8 mouse cellular contexts compared by ENCODE assay signal in the genomic region with DNA sequence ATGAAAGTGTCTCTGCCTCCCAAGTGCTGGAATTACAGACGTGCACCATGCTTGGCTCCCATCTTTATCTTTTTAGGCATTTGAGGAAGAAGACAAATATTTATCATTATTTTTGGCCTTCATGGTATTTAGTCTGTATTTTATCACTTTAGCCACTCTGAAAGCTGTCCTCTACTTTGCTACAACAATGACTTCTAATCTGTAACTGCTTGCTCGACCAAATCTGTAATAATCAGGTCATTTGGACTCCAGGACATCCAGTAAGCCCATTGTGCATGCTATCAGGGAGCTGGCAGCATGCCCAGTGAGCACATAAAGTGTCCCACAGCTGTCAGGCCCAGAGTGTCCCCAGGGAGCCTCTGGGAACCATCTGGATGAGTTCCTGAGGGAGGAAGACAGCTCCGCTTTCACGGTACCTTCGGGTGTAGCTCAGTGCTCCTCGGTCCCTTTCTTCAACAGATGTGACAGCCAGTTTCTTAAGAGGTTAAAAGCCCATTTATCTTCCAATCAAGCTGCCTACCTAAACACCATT.
DNase-seq lines count a peak whose midpoint lies in the region; ATAC-seq lines count a peak whose summit lies in the region.

No protein-coding gene starts in this region.

- peak; percentile 62 for DNase-seq in forebrain, embryonic 14.5 days (ENCODE audit: low spot score)
- peak; percentile 87 for DNase-seq in MN1 (ENCODE audit: low spot score)
- DNase-seq in hindbrain, embryonic 11.5 days (ENCODE audit: low spot score), result peak; percentile 59
- no peak for DNase-seq in forebrain, embryonic 11.5 days (ENCODE audit: low spot score)

- H3K9me3 ChIP-seq in forebrain, embryonic 14.5 days (replicated peaks; ENCODE audit: control insufficient read depth, low read length), result no peaks in the 10 kb centered on the region
- no peaks in the 10 kb centered on the region for H3K9me3 ChIP-seq in forebrain, embryonic 13.5 days (replicated peaks)
- no peaks in the 10 kb centered on the region for H3K9me3 ChIP-seq in embryonic facial prominence, embryonic 15.5 days (replicated peaks)
- no peaks in the 10 kb centered on the region for H3K9me3 ChIP-seq in hindbrain, embryonic 11.5 days (ENCODE audit: control insufficient read depth, low read length)
- H3K9me3 ChIP-seq in lung, embryonic 16.5 days (ENCODE audit: control insufficient read depth, low read length), result no peaks in the 10 kb centered on the region
- H3K9me3 ChIP-seq in forebrain, embryonic 15.5 days, result no peaks in the 10 kb centered on the region
- no peaks in the 10 kb centered on the region for H3K9me3 ChIP-seq in forebrain, embryonic 11.5 days (ENCODE audit: control insufficient read depth, low read length)

- H3K4me3 ChIP-seq in forebrain, embryonic 14.5 days (ENCODE audit: low read depth, low read length), result no peak overlapping the region
- no peak overlapping the region for H3K4me3 ChIP-seq in forebrain, embryonic 13.5 days
- no peak overlapping the region for H3K4me3 ChIP-seq in embryonic facial prominence, embryonic 15.5 days (replicated peaks)
- no peak overlapping the region for H3K4me3 ChIP-seq in hindbrain, embryonic 11.5 days (ENCODE audit: low read depth, low read length)
- H3K4me3 ChIP-seq in lung, embryonic 16.5 days (ENCODE audit: low read length), result no peak overlapping the region
- H3K4me3 ChIP-seq in forebrain, embryonic 15.5 days, result no peak overlapping the region
- no peak overlapping the region for H3K4me3 ChIP-seq in forebrain, embryonic 11.5 days (ENCODE audit: low read depth, low read length)

- peaks cover 5% of the 10 kb centered on the region for H3K4me1 ChIP-seq in forebrain, embryonic 14.5 days (ENCODE audit: control insufficient read depth, insufficient read depth, low read length)
- H3K4me1 ChIP-seq in forebrain, embryonic 13.5 days, result peaks cover 24% of the 10 kb centered on the region
- no peaks in the 10 kb centered on the region for H3K4me1 ChIP-seq in embryonic facial prominence, embryonic 15.5 days
- 0 out of 2 replicates have a peak, but pooled peaks cover 2% of the 10 kb centered on the region for H3K4me1 ChIP-seq in hindbrain, embryonic 11.5 days (replicated peaks; ENCODE audit: control insufficient read depth, insufficient read depth, low read length)
- H3K4me1 ChIP-seq in lung, embryonic 16.5 days (replicated peaks; ENCODE audit: control insufficient read depth, insufficient read depth, low read length), result 0 out of 2 replicates have a peak, but pooled peaks cover 4% of the 10 kb centered on the region
- H3K4me1 ChIP-seq in forebrain, embryonic 15.5 days, result peaks cover 6% of the 10 kb centered on the region
- no peaks in the 10 kb centered on the region for H3K4me1 ChIP-seq in forebrain, embryonic 11.5 days (replicated peaks; ENCODE audit: control insufficient read depth, insufficient read depth, low read length)

- no peak overlapping the region for H3K4me2 ChIP-seq in forebrain, embryonic 14.5 days (ENCODE audit: low read length)
- H3K4me2 ChIP-seq in forebrain, embryonic 13.5 days, result no peak overlapping the region
- H3K4me2 ChIP-seq in embryonic facial prominence, embryonic 15.5 days (replicated peaks), result no peak overlapping the region
- no peak overlapping the region for H3K4me2 ChIP-seq in hindbrain, embryonic 11.5 days (replicated peaks; ENCODE audit: low read depth, low read length)
- H3K4me2 ChIP-seq in lung, embryonic 16.5 days (ENCODE audit: low read depth, low read length), result no peak overlapping the region
- no peak overlapping the region for H3K4me2 ChIP-seq in forebrain, embryonic 15.5 days (replicated peaks)
- no peak overlapping the region for H3K4me2 ChIP-seq in forebrain, embryonic 11.5 days (ENCODE audit: low read depth, low read length, severe bottlenecking)

- H3K27me3 ChIP-seq in forebrain, embryonic 14.5 days (replicated peaks; ENCODE audit: control insufficient read depth, insufficient read depth, low read length), result no peaks in the 10 kb centered on the region
- H3K27me3 ChIP-seq in forebrain, embryonic 13.5 days, result no peaks in the 10 kb centered on the region
- H3K27me3 ChIP-seq in embryonic facial prominence, embryonic 15.5 days, result no peaks in the 10 kb centered on the region
- H3K27me3 ChIP-seq in hindbrain, embryonic 11.5 days (ENCODE audit: control insufficient read depth, insufficient read depth, low read length), result no peaks in the 10 kb centered on the region
- H3K27me3 ChIP-seq in lung, embryonic 16.5 days (ENCODE audit: control insufficient read depth, insufficient read depth, low read depth, low read length), result no peaks in the 10 kb centered on the region
- H3K27me3 ChIP-seq in forebrain, embryonic 15.5 days, result no peaks in the 10 kb centered on the region
- no peaks in the 10 kb centered on the region for H3K27me3 ChIP-seq in forebrain, embryonic 11.5 days (ENCODE audit: control insufficient read depth, insufficient read depth, low read length)

- WGBS in forebrain, embryonic 14.5 days, result 41% methylated on average over 6 of the region's 6 CpGs
- WGBS in forebrain, embryonic 13.5 days, result 43% methylated on average over 6 of the region's 6 CpGs
- 61% methylated on average over 6 of the region's 6 CpGs for WGBS in embryonic facial prominence, embryonic 15.5 days
- 49% methylated on average over 6 of the region's 6 CpGs for WGBS in hindbrain, embryonic 11.5 days
- WGBS in lung, embryonic 16.5 days, result 26% methylated on average over 6 of the region's 6 CpGs
- WGBS in forebrain, embryonic 15.5 days, result 40% methylated on average over 6 of the region's 6 CpGs
- WGBS in forebrain, embryonic 11.5 days, result 74% methylated on average over 6 of the region's 6 CpGs

- ATAC-seq in forebrain, embryonic 14.5 days, result no peak
- ATAC-seq in forebrain, embryonic 13.5 days, result no peak
- peak; percentile 77; the same call in 1 of the 2 replicates for ATAC-seq in embryonic facial prominence, embryonic 15.5 days (ENCODE audit: insufficient number of reproducible peaks, low FRiP score, low TSS enrichment, low read depth)
- ATAC-seq in hindbrain, embryonic 11.5 days (ENCODE audit: low FRiP score), result no peak
- peak; percentile 59 for ATAC-seq in lung, embryonic 16.5 days (ENCODE audit: low read depth)
- no peak for ATAC-seq in forebrain, embryonic 15.5 days (replicated peaks)
- ATAC-seq in forebrain, embryonic 11.5 days (replicated peaks; ENCODE audit: low FRiP score), result no peak

- no peak overlapping the region for H3K27ac ChIP-seq in forebrain, embryonic 14.5 days (ENCODE audit: low read depth, low read length)
- H3K27ac ChIP-seq in forebrain, embryonic 13.5 days, result no peak overlapping the region
- no peak overlapping the region for H3K27ac ChIP-seq in embryonic facial prominence, embryonic 15.5 days (replicated peaks)
- no peak overlapping the region for H3K27ac ChIP-seq in hindbrain, embryonic 11.5 days (ENCODE audit: low read depth, low read length)
- H3K27ac ChIP-seq in lung, embryonic 16.5 days (ENCODE audit: low read length), result no peak overlapping the region
- no peak overlapping the region for H3K27ac ChIP-seq in forebrain, embryonic 15.5 days (replicated peaks)
- H3K27ac ChIP-seq in forebrain, embryonic 11.5 days (ENCODE audit: low read depth, low read length), result no peak overlapping the region

- H3K9ac ChIP-seq in forebrain, embryonic 14.5 days (ENCODE audit: low read length), result no peak overlapping the region
- no peak overlapping the region for H3K9ac ChIP-seq in forebrain, embryonic 13.5 days
- H3K9ac ChIP-seq in embryonic facial prominence, embryonic 15.5 days, result no peak overlapping the region
- no peak overlapping the region for H3K9ac ChIP-seq in hindbrain, embryonic 11.5 days (ENCODE audit: low read depth, low read length)
- H3K9ac ChIP-seq in lung, embryonic 16.5 days (ENCODE audit: low read length), result no peak overlapping the region
- no peak overlapping the region for H3K9ac ChIP-seq in forebrain, embryonic 15.5 days (replicated peaks)
- H3K9ac ChIP-seq in forebrain, embryonic 11.5 days (ENCODE audit: low read length), result no peak overlapping the region

- H3K36me3 ChIP-seq in forebrain, embryonic 14.5 days (ENCODE audit: control insufficient read depth, insufficient read depth, low read length), result peaks cover 10% of the 10 kb centered on the region; the same call in 1 of the 2 replicates
- H3K36me3 ChIP-seq in forebrain, embryonic 13.5 days (ENCODE audit: poor library complexity, severe bottlenecking), result peaks cover 38% of the 10 kb centered on the region
- H3K36me3 ChIP-seq in embryonic facial prominence, embryonic 15.5 days, result no peaks in the 10 kb centered on the region; the same call in 1 of the 2 replicates
- no peaks in the 10 kb centered on the region for H3K36me3 ChIP-seq in hindbrain, embryonic 11.5 days (ENCODE audit: control insufficient read depth, insufficient read depth, low read length)
- H3K36me3 ChIP-seq in lung, embryonic 16.5 days (ENCODE audit: control insufficient read depth, insufficient read depth, low read length), result no peaks in the 10 kb centered on the region
- no peaks in the 10 kb centered on the region for H3K36me3 ChIP-seq in forebrain, embryonic 15.5 days
- peaks cover 3% of the 10 kb centered on the region; the same call in 1 of the 2 replicates for H3K36me3 ChIP-seq in forebrain, embryonic 11.5 days (ENCODE audit: control insufficient read depth, insufficient read depth, low read length)

Comparison
In these comparisons a context has a peak if more than half of its experiments do, and no peak if none do; other contexts are left out.
1. ATAC-seq: peak in embryonic facial prominence, embryonic 15.5 days (single experiment) and lung, embryonic 16.5 days (single experiment); none in forebrain, embryonic 14.5 days (single experiment), forebrain, embryonic 13.5 days (single experiment), hindbrain, embryonic 11.5 days (single experiment), forebrain, embryonic 15.5 days (single experiment) and forebrain, embryonic 11.5 days (single experiment).